Mouse (Mus musculus): ENCODE results near the gene Atp6v0e2. TPM values are rescaled to one million over a fixed set of nuclear protein-coding genes. Genes with fewer than 3 reads are reported as not detected.

The Atp6v0e2 gene
- total and polyA plus RNA-seq, 3 experiments = not detected

DNA sequence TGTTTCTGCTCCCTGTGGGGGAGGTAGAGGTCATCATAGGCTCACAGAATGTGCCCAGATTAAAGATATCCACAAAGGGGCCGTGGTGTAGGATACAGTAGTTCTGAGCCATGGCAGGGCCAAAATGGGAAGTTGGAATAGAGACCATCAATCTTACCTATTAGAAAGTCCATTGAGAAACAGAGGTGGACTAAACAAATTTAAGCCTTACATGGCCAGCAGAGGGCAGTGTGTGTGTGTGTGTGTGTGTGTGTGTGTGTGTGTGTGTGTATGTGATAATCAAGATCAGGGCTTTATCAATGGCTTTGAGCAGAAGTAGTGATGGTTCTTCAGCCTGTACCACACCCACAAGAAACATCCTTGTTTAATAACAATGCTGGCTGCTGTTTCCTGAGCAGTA, 8.9 kb downstream of the Atp6v0e2 start:
- Histone ChIP-seq H3K9ac (ENCODE audit: control insufficient read depth, low read depth, low read length, poor library complexity, severe bottlenecking) (no peak overlapping the region), H3K4me1 (ENCODE audit: control insufficient read depth in 1 of 2, insufficient read depth in 2 of 2, low read length in 2 of 2) (no peaks in the 10 kb centered on the region), H3K36me3 (ENCODE audit: control insufficient read depth in 1 of 2, insufficient read depth in 2 of 2, low read length in 2 of 2) (no peaks in the 10 kb centered on the region), H3K27me3 (ENCODE audit: control insufficient read depth in 1 of 2, insufficient read depth in 2 of 2, low read length in 2 of 2) (no peaks in the 10 kb centered on the region), H3K9me3 (replicated peaks; ENCODE audit: insufficient read depth, low read length) (no peaks in the 10 kb centered on the region), H3K27ac (ENCODE audit: control insufficient read depth, low read depth, low read length) (no peak overlapping the region), H3K4me3 (ENCODE audit: control insufficient read depth in 1 of 2, insufficient read depth in 1 of 2, low read depth in 2 of 2, low read length in 2 of 2) (no peak overlapping the region), H3K79me2 (ENCODE audit: control insufficient read depth, insufficient read depth, low read length, poor library complexity) (no peaks in the 10 kb centered on the region)
- TF ChIP-seq MAZ (IDR thresholded peaks at IDR 0.05; ENCODE audit: low read depth, low read length) = no peak
- TF ChIP-seq KAT2A (conservative IDR thresholded peaks at IDR 0.05; ENCODE audit: low read depth, low read length) = no peak
- TF ChIP-seq CTCF (IDR thresholded peaks at IDR 0.05 in 2 of 3, conservative IDR thresholded peaks at IDR 0.05 in 1 of 3; ENCODE audit: control insufficient read depth in 1 of 3, insufficient read depth in 1 of 3, low read depth in 2 of 3, low read length in 3 of 3, poor library complexity in 1 of 3, severe bottlenecking in 1 of 3) = no peak
- no peak for TF ChIP-seq ELF1 (IDR thresholded peaks at IDR 0.05; ENCODE audit: low read depth, low read length)
- no peak for TF ChIP-seq NELFE (IDR thresholded peaks at IDR 0.05; ENCODE audit: low read depth, low read length)
- no peak for TF ChIP-seq ETS1 (IDR thresholded peaks at IDR 0.05; ENCODE audit: low read depth, low read length)
- no peak for TF ChIP-seq USF2 (IDR thresholded peaks at IDR 0.05; ENCODE audit: borderline replicate concordance in 1 of 2, insufficient read depth in 1 of 2, low read depth in 1 of 2, low read length in 2 of 2)
- no peak for TF ChIP-seq HCFC1 (IDR thresholded peaks at IDR 0.05; ENCODE audit: low read depth, low read length)
- no peak for TF ChIP-seq MAX (IDR thresholded peaks at IDR 0.05; ENCODE audit: low read length)
- no peak for TF ChIP-seq ZKSCAN1 (IDR thresholded peaks at IDR 0.05; ENCODE audit: low read depth, low read length)
- no peak for TF ChIP-seq CHD2 (IDR thresholded peaks at IDR 0.05; ENCODE audit: low read length)
- TF ChIP-seq ZMIZ1 (IDR thresholded peaks at IDR 0.05; ENCODE audit: low read depth, low read length) = no peak
- TF ChIP-seq MAFK (IDR thresholded peaks at IDR 0.05; ENCODE audit: borderline replicate concordance, low read depth, low read length) = no peak
- no peak for TF ChIP-seq GATA1 (IDR thresholded peaks at IDR 0.05; ENCODE audit: low read depth, low read length)
- no peak for TF ChIP-seq USF1 (IDR thresholded peaks at IDR 0.05; ENCODE audit: low read depth, low read length)
- no peak for TF ChIP-seq RCOR1 (IDR thresholded peaks at IDR 0.05; ENCODE audit: low read depth, low read length)
- DNase-seq (ENCODE audit: low read depth, low spot score) = no peak

GRCm38 (mm10) chr6:48546858-48547257, 9.4 kb downstream of the Atp6v0e2 start:
- Histone ChIP-seq H3K36me3 (ENCODE audit: control insufficient read depth in 1 of 2, insufficient read depth in 2 of 2, low read length in 2 of 2) (no peaks in the 10 kb centered on the region), H3K4me1 (ENCODE audit: control insufficient read depth in 1 of 2, insufficient read depth in 2 of 2, low read length in 2 of 2) (no peaks in the 10 kb centered on the region), H3K27me3 (ENCODE audit: control insufficient read depth in 1 of 2, insufficient read depth in 2 of 2, low read length in 2 of 2) (no peaks in the 10 kb centered on the region), H3K9me3 (replicated peaks; ENCODE audit: insufficient read depth, low read length) (no peaks in the 10 kb centered on the region), H3K4me3 (ENCODE audit: control insufficient read depth in 1 of 2, insufficient read depth in 1 of 2, low read depth in 2 of 2, low read length in 2 of 2) (no peak overlapping the region), H3K27ac (ENCODE audit: control insufficient read depth, low read depth, low read length) (no peak overlapping the region), H3K79me2 (ENCODE audit: control insufficient read depth, insufficient read depth, low read length, poor library complexity) (no peaks in the 10 kb centered on the region), H3K9ac (ENCODE audit: control insufficient read depth, low read depth, low read length, poor library complexity, severe bottlenecking) (no peak overlapping the region)
- no peak for TF ChIP-seq ETS1 (IDR thresholded peaks at IDR 0.05; ENCODE audit: low read depth, low read length)
- TF ChIP-seq NELFE (IDR thresholded peaks at IDR 0.05; ENCODE audit: low read depth, low read length) = no peak
- TF ChIP-seq GABPA (IDR thresholded peaks at IDR 0.05; ENCODE audit: low read depth, low read length) = no peak
- no peak for DNase-seq (ENCODE audit: low read depth, low spot score)
